Mouse (Mus musculus) myocyte (in vitro differentiated cells): ENCODE measurements around the gene Mvb12b. TPM values are rescaled to one million over a fixed set of nuclear protein-coding genes. Genes with fewer than 3 reads are reported as not detected.

Source experiments
- H3K27me3 ChIP-seq: one replicate; pipeline ENCODE4 v1.6.1; 2011; ENCODE audit not compliant: control insufficient read depth, insufficient read depth, insufficient read length
- H3K36me3 ChIP-seq: one replicate; pipeline ENCODE4 v1.6.1; 2011; ENCODE audit not compliant: control insufficient read depth, insufficient read depth
- H3K4me2 ChIP-seq: one replicate; pipeline ENCODE4 v1.6.1; 2011; ENCODE audit warnings: low read depth, control low read depth
- H3K4me3 ChIP-seq: one replicate; pipeline ENCODE4 v1.5.1; 2011; ENCODE audit warnings: mild to moderate bottlenecking, control low read depth, moderate library complexity
- H3K79me2 ChIP-seq: one replicate; pipeline ENCODE4 v1.6.1; 2011; ENCODE audit not compliant: control insufficient read depth, insufficient read depth
- H3ac ChIP-seq: one replicate; pipeline ENCODE4 v1.6.1; 2011; ENCODE audit not compliant: control insufficient read depth, insufficient read length
- CEBPB ChIP-seq: IDR thresholded peaks from 2 replicates; pipeline ENCODE4 v1.6.1; 2011; ENCODE audit warnings: mild to moderate bottlenecking, moderate library complexity; ENCODE audit not compliant: poor library complexity, insufficient read depth, severe bottlenecking
- E2F4 ChIP-seq: IDR thresholded peaks from one replicate; pipeline ENCODE4 v1.6.1; 2011; ENCODE audit warnings: mild to moderate bottlenecking, control low read depth, moderate library complexity; ENCODE audit not compliant: insufficient read depth
- MAX ChIP-seq: IDR thresholded peaks from one replicate; pipeline ENCODE4 v1.6.1; 2011; ENCODE audit warnings: low read depth, mild to moderate bottlenecking, control low read depth
- MYOD1 ChIP-seq, 3 experiments: IDR thresholded peaks; one replicate each; pipeline ENCODE4 v1.6.1; 2011; ENCODE audit warnings: control low read depth in 2 of 3, low read depth in 2 of 3, mild to moderate bottlenecking in 2 of 3, moderate library complexity in 1 of 3; ENCODE audit not compliant: insufficient read length in 2 of 3, control insufficient read depth in 1 of 3
- MYOG ChIP-seq, 3 experiments: IDR thresholded peaks; one replicate each; pipeline ENCODE4 v1.6.1; 2011; ENCODE audit warnings: control low read depth in 2 of 3, low read depth in 2 of 3, mild to moderate bottlenecking in 2 of 3; ENCODE audit not compliant: insufficient read length in 2 of 3, control insufficient read depth in 1 of 3, insufficient read depth in 1 of 3
- POLR2A ChIP-seq: IDR thresholded peaks from one replicate; pipeline ENCODE4 v1.6.1; 2011; ENCODE audit warnings: low read depth, mild to moderate bottlenecking, control low read depth, moderate library complexity; ENCODE audit not compliant: insufficient read length
- POLR2AphosphoS2 ChIP-seq: IDR thresholded peaks from one replicate; pipeline ENCODE4 v1.6.1; 2011; ENCODE audit warnings: low read depth, control low read depth; ENCODE audit not compliant: insufficient read length
- REST ChIP-seq: IDR thresholded peaks from one replicate; pipeline ENCODE4 v1.6.1; 2011; ENCODE audit warnings: mild to moderate bottlenecking, control low read depth, moderate library complexity; ENCODE audit not compliant: insufficient read depth, insufficient read length
- SRF ChIP-seq: IDR thresholded peaks from one replicate; pipeline ENCODE4 v1.6.1; 2011; ENCODE audit warnings: low read depth; ENCODE audit not compliant: control insufficient read depth, insufficient read length
- TCF12 ChIP-seq: IDR thresholded peaks from one replicate; pipeline ENCODE4 v1.6.1; 2011; ENCODE audit warnings: mild to moderate bottlenecking, control low read depth; ENCODE audit not compliant: poor library complexity, insufficient read depth, severe bottlenecking
- TCF3 ChIP-seq: IDR thresholded peaks from one replicate; pipeline ENCODE4 v1.6.1; 2011; ENCODE audit warnings: low read depth, control low read depth; ENCODE audit not compliant: insufficient read length
- USF1 ChIP-seq: IDR thresholded peaks from one replicate; pipeline ENCODE4 v1.6.1; 2011; ENCODE audit warnings: low read depth, mild to moderate bottlenecking, control low read depth, moderate library complexity
- polyA plus RNA-seq: library from polyadenylated mRNA; unstranded; fragments of >200 nt; fragmentation: generic; extraction: Trizol; gene quantifications from one replicate; pipeline ENCODE4 v1.2.1, GENCODE M21; 2012; ENCODE audit warnings: missing spikeins

The Mvb12b gene
- polyA plus RNA-seq, 1 experiment: 14.5 TPM

- Histone ChIP-seq H3K4me3 (no peak overlapping the region), H3K36me3 (no peaks in the 10 kb centered on the region), H3K4me2 (no peak overlapping the region), H3K27me3 (no peaks in the 10 kb centered on the region), H3K79me2 (peaks cover 14% of the 10 kb centered on the region), H3ac (no peak overlapping the region)
- TF ChIP-seq E2F4: no peak
Measured at GRCm38 (mm10) chr2:33878437-33878836, 9.3 kb downstream of the Mvb12b start.

- Histone ChIP-seq H3ac (no peak overlapping the region), H3K36me3 (no peaks in the 10 kb centered on the region), H3K4me2 (no peak overlapping the region), H3K79me2 (peaks cover 9% of the 10 kb centered on the region), H3K4me3 (no peak overlapping the region), H3K27me3 (no peaks in the 10 kb centered on the region)
- TF ChIP-seq POLR2A: no peak
- TF ChIP-seq TCF12: no peak
- TF ChIP-seq TCF3: no peak
- TF ChIP-seq SRF: no peak
- TF ChIP-seq REST: no peak
- no peak for TF ChIP-seq MYOG (IDR thresholded peaks at IDR 0.05; ENCODE audit: control insufficient read depth in 1 of 3, insufficient read depth in 1 of 3, insufficient read length in 2 of 3, low read depth in 2 of 3)
- TF ChIP-seq MYOD1 (IDR thresholded peaks at IDR 0.05; ENCODE audit: control insufficient read depth in 1 of 3, insufficient read length in 2 of 3, low read depth in 2 of 3): no peak
- no peak for TF ChIP-seq USF1
- TF ChIP-seq E2F4: no peak
- TF ChIP-seq CEBPB: no peak
- TF ChIP-seq MAX: no peak
- no peak for TF ChIP-seq POLR2AphosphoS2
Measured at GRCm38 (mm10) chr2:33877663-33878360, 9.9 kb downstream of the Mvb12b start.

DNA sequence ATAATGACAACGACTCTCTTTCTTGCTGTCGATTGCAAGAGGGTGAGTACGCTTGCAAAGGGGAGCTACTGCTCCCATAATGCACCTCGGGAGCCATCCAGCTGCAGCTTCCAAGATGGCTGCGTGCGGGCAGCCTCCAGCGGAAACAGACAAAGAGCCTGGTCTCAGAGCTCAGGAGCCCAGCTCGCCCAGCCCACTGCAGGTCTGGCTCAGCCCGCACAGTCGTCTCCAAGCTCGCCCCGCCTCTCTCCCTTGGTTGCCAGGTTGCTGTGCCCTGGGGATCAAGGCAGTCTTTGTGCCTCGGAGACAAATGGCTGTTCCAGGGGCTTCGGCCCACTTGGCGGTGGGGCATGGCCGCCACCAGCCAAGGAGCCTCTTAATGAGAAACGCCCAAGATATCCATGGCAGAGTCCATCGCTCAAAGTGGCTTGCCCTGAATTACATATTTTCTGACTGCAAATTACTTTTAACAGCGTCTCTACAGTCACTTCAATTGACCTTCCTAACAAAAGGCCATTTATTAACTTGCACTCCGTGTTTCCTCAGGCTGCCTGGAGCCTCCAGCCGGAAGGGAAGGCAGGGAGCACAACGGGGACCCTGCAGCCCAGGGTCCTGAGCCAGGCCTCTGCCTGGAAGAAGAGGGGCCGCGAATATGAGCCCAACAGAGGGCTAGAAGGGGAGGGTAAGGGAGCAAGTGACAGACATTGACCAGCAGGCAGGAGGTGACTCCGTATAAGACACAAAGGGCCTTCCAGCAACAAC, 11.0 kb downstream of the Mvb12b start:
- H3K36me3 ChIP-seq: no peaks in the 10 kb centered on the region
- H3K4me2 ChIP-seq: no peak overlapping the region
- TF ChIP-seq MYOG (IDR thresholded peaks at IDR 0.05; ENCODE audit: control insufficient read depth in 1 of 3, insufficient read depth in 1 of 3, insufficient read length in 2 of 3, low read depth in 2 of 3) (no peak), POLR2A (no peak), E2F4 (no peak), TCF3 (no peak), MYOD1 (IDR thresholded peaks at IDR 0.05; ENCODE audit: control insufficient read depth in 1 of 3, insufficient read length in 2 of 3, low read depth in 2 of 3) (no peak)

GRCm38 (mm10) chr2:33875594-33875993, 12.2 kb downstream of the Mvb12b start:
- Histone ChIP-seq H3ac (no peak overlapping the region), H3K79me2 (no peaks in the 10 kb centered on the region), H3K4me2 (no peak overlapping the region), H3K27me3 (no peaks in the 10 kb centered on the region), H3K4me3 (no peak overlapping the region), H3K36me3 (no peaks in the 10 kb centered on the region)
- TF ChIP-seq MAX (no peak), SRF (no peak), USF1 (no peak), TCF3 (no peak), POLR2AphosphoS2 (no peak), REST (no peak)

More for the DNA sequence above, 11.0 kb downstream of the Mvb12b start:
- Histone ChIP-seq H3ac (no peak overlapping the region), H3K4me3 (no peak overlapping the region), H3K27me3 (no peaks in the 10 kb centered on the region), H3K79me2 (peaks cover 9% of the 10 kb centered on the region)

- H3K27me3 ChIP-seq: no peaks in the 10 kb centered on the region
- no peak overlapping the region for H3K4me3 ChIP-seq
- H3K79me2 ChIP-seq: no peaks in the 10 kb centered on the region
Measured at GRCm38 (mm10) chr2:33874856-33875576, 12.7 kb downstream of the Mvb12b start.

More at GRCm38 (mm10) chr2:33874856-33875576, 12.7 kb downstream of the Mvb12b start:
- H3K4me2 ChIP-seq: no peak overlapping the region
- H3ac ChIP-seq: no peak overlapping the region
- TF ChIP-seq MYOG (IDR thresholded peaks at IDR 0.05; ENCODE audit: control insufficient read depth in 1 of 3, insufficient read depth in 1 of 3, insufficient read length in 2 of 3, low read depth in 2 of 3) (no peak), REST (no peak), POLR2AphosphoS2 (no peak), CEBPB (no peak), SRF (no peak), POLR2A (no peak), TCF12 (no peak)
- no peaks in the 10 kb centered on the region for H3K36me3 ChIP-seq
